Mouse (Mus musculus) thymus, postnatal 0 days (tissue): ENCODE results near the gene Tmem30b. TPM values are rescaled to one million over a fixed set of nuclear protein-coding genes. Genes with fewer than 3 reads are reported as not detected.
A peak's percentile ranks its signal among the peaks of the same experiment; 100 is the strongest.
"Not testable (repeated sequence)": the region's sequence is repeated elsewhere in the genome, so short reads cannot be mapped to it uniquely, and the experiment has no call there.

Experiments
- DNase-seq: peaks from one replicate; pipeline ENCODE4 v3.0.0-alpha.2; 2015; ENCODE audit warnings: low spot score
- polyA plus RNA-seq: library from polyadenylated mRNA; unstranded; fragments of >200 nt; fragmentation: Nextera tagmentation; extraction: Ambion mirVana; gene quantifications from 2 replicates; pipeline ENCODE4 v1.2.1, GENCODE M21; 2015

The Tmem30b gene
- polyA plus RNA-seq, 1 experiment from 2014 or later = 11.6 TPM

GRCm38 (mm10) chr12:73558525-73559195 is 12.5 kb upstream of the Tmem30b start:
- no peak for DNase-seq

- peak; percentile 85 for DNase-seq
Measured at GRCm38 (mm10) chr12:73554155-73554554, 8.0 kb upstream of the Tmem30b start.

GRCm38 (mm10) chr12:73548259-73548658 is 2.1 kb upstream of the Tmem30b start:
- DNase-seq = no peak

GRCm38 (mm10) chr12:73547646-73548045 is 1.5 kb upstream of the Tmem30b start:
- peak; percentile 10 for DNase-seq

GRCm38 (mm10) chr12:73545672-73546085 is 513 bp downstream of the Tmem30b start:
- DNase-seq = peak; percentile 62

- DNase-seq = no peak
Measured at GRCm38 (mm10) chr12:73544736-73545671, 1.2 kb downstream of the Tmem30b start.

- DNase-seq = no peak
Measured at GRCm38 (mm10) chr12:73543191-73543590, 3.0 kb downstream of the Tmem30b start.

GRCm38 (mm10) chr12:73540402-73540801 is 5.8 kb downstream of the Tmem30b start:
- no peak for DNase-seq

- DNase-seq = no peak
Measured at GRCm38 (mm10) chr12:73539151-73539550, 7.0 kb downstream of the Tmem30b start.

GRCm38 (mm10) chr12:73538139-73538508 is 8.1 kb downstream of the Tmem30b start:
- DNase-seq = not testable (repeated sequence)

GRCm38 (mm10) chr12:73537499-73538138 is 8.6 kb downstream of the Tmem30b start:
- peak; percentile 52 for DNase-seq

- DNase-seq = peak; percentile 75
Measured at GRCm38 (mm10) chr12:73534591-73534990, 11.6 kb downstream of the Tmem30b start.

- no peak for DNase-seq
Measured at GRCm38 (mm10) chr12:73531889-73532479, 14.2 kb downstream of the Tmem30b start.

- DNase-seq = no peak
Measured at GRCm38 (mm10) chr12:73529590-73529989, 16.6 kb downstream of the Tmem30b start.

GRCm38 (mm10) chr12:73529131-73529530 is 17.1 kb downstream of the Tmem30b start:
- no peak for DNase-seq

GRCm38 (mm10) chr12:73528142-73528541 is 18.1 kb downstream of the Tmem30b start:
- DNase-seq = not testable (repeated sequence)

- no peak for DNase-seq
Measured at GRCm38 (mm10) chr12:73525254-73525885, 20.8 kb downstream of the Tmem30b start.

- DNase-seq = no peak
Measured at GRCm38 (mm10) chr12:73523066-73523465, 23.1 kb downstream of the Tmem30b start.

GRCm38 (mm10) chr12:73521944-73522343 is 24.2 kb downstream of the Tmem30b start:
- no peak for DNase-seq

GRCm38 (mm10) chr12:73521238-73521841 is 24.9 kb downstream of the Tmem30b start:
- DNase-seq = no peak

GRCm38 (mm10) chr12:73517768-73518167 is 28.4 kb downstream of the Tmem30b start:
- no peak for DNase-seq
